Mouse (Mus musculus): ENCODE results near the gene Lamp1. TPM values are rescaled to one million over a fixed set of nuclear protein-coding genes. Genes with fewer than 3 reads are reported as not detected.

Gene Lamp1
- polyA plus RNA-seq, 1 experiment from 2014 or later = 272 TPM

DNA sequence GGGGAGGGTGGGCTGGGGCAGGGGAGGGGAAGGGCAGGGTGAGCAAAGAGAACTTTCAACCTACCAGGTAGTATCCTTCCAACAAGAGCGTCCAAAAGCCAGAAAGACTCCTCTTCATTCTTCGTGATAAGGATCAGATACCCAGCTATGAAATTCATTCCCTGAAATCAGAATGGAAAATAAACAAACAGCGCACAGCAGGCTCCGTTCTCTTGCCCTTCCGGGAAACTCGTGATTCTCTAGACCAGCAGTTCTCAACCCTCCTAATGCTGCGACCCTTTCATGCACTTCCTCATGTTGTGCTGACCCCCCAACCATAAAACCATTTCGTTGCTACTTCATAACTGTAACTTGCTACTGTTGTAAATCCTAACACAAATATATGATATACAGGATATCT lies 27.9 kb downstream of the Lamp1 start:
- no peak overlapping the region for H3K4me2 ChIP-seq (replicated peaks; ENCODE audit: low read depth, low read length)
- no peak for ATAC-seq (ENCODE audit: insufficient number of reproducible peaks, insufficient read depth, low FRiP score, low read depth)
- no peaks in the 10 kb centered on the region for H3K36me3 ChIP-seq (ENCODE audit: control insufficient read depth, insufficient read depth, low read length)
- no peaks in the 10 kb centered on the region for H3K4me1 ChIP-seq (ENCODE audit: control insufficient read depth, insufficient read depth, low read length)
- no peak overlapping the region for H3K4me3 ChIP-seq (ENCODE audit: low read depth, low read length)
- 80% methylated on average over 8 of the region's 8 CpGs for WGBS
- no peak overlapping the region for H3K9ac ChIP-seq (replicated peaks; ENCODE audit: low read depth, low read length)
- H3K27ac ChIP-seq (ENCODE audit: low read length) = no peak overlapping the region
- no peaks in the 10 kb centered on the region for H3K27me3 ChIP-seq (ENCODE audit: control insufficient read depth, insufficient read depth, low read length)
- no peaks in the 10 kb centered on the region for H3K9me3 ChIP-seq (ENCODE audit: control insufficient read depth, low read depth, low read length)

DNA sequence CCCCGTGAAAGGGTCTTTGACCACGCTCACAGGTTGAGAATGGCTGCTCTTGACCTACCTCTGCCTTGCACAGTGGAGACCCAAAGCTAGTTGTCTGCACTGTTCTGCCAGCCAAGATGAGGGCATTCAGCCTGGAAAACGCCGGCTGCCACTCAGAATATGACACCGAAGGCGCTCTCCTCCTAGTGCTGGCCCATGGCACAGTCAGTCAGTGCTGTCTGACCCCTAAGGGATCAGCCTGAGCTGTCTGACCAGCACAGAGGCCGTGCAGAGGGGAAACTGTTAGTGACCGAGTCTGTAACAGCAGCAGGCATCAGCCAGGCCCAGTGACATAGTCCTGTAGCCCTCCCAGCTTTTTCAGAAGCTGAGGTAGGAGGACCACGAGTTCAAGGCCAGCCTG lies 28.3 kb downstream of the Lamp1 start:
- Histone ChIP-seq H3K4me3 (ENCODE audit: low read depth, low read length) (no peak overlapping the region), H3K4me2 (replicated peaks; ENCODE audit: low read depth, low read length) (no peak overlapping the region), H3K9me3 (ENCODE audit: control insufficient read depth, low read depth, low read length) (no peaks in the 10 kb centered on the region), H3K9ac (replicated peaks; ENCODE audit: low read depth, low read length) (no peak overlapping the region), H3K4me1 (ENCODE audit: control insufficient read depth, insufficient read depth, low read length) (no peaks in the 10 kb centered on the region), H3K27ac (ENCODE audit: low read length) (no peak overlapping the region), H3K27me3 (ENCODE audit: control insufficient read depth, insufficient read depth, low read length) (no peaks in the 10 kb centered on the region), H3K36me3 (ENCODE audit: control insufficient read depth, insufficient read depth, low read length) (no peaks in the 10 kb centered on the region)
- no peak for ATAC-seq (ENCODE audit: insufficient number of reproducible peaks, insufficient read depth, low FRiP score, low read depth)
- WGBS = 81% methylated on average over 9 of the region's 9 CpGs

GRCm38 (mm10) chr8:13187638-13188037 lies 28.7 kb downstream of the Lamp1 start:
- H3K4me2 ChIP-seq (replicated peaks; ENCODE audit: low read depth, low read length) = no peak overlapping the region
- H3K4me1 ChIP-seq (ENCODE audit: control insufficient read depth, insufficient read depth, low read length) = no peaks in the 10 kb centered on the region
- no peak overlapping the region for H3K9ac ChIP-seq (replicated peaks; ENCODE audit: low read depth, low read length)
- H3K36me3 ChIP-seq (ENCODE audit: control insufficient read depth, insufficient read depth, low read length) = no peaks in the 10 kb centered on the region
- H3K27me3 ChIP-seq (ENCODE audit: control insufficient read depth, insufficient read depth, low read length) = no peaks in the 10 kb centered on the region
- H3K27ac ChIP-seq (ENCODE audit: low read length) = no peak overlapping the region
- no peaks in the 10 kb centered on the region for H3K9me3 ChIP-seq (ENCODE audit: control insufficient read depth, low read depth, low read length)
- ATAC-seq (ENCODE audit: insufficient number of reproducible peaks, insufficient read depth, low FRiP score, low read depth) = no peak
- no peak overlapping the region for H3K4me3 ChIP-seq (ENCODE audit: low read depth, low read length)
- WGBS = 77% methylated on average over 7 of the region's 7 CpGs

DNA sequence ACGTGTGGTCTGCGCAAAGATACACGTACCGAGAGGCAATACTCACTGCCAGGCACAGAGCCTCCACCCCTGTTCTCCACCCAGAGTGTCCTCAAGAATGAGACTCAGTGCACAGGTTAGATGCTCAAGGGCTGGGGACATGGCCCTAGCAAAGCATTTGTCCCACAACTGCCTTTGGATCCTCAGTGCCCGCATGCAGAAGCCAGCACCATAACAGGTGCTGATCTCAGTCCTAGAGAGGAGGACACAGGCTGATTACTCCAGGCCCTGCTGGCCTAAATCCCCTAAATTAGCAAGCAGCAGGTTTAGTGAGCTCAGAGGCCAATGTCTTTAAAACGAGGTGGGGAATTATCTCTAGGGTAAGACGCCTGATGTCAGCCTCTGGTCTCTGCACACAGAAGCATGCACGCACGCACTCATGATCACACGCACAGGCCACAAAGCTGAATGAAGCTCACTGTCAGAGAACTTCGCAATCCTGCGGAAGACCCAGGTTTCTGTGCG lies 29.1 kb downstream of the Lamp1 start:
- WGBS = 87% methylated on average over 13 of the region's 13 CpGs
- Histone ChIP-seq H3K27ac (ENCODE audit: low read length) (no peak overlapping the region), H3K4me1 (ENCODE audit: control insufficient read depth, insufficient read depth, low read length) (no peaks in the 10 kb centered on the region), H3K9ac (replicated peaks; ENCODE audit: low read depth, low read length) (no peak overlapping the region), H3K9me3 (ENCODE audit: control insufficient read depth, low read depth, low read length) (no peaks in the 10 kb centered on the region), H3K27me3 (ENCODE audit: control insufficient read depth, insufficient read depth, low read length) (no peaks in the 10 kb centered on the region), H3K4me2 (replicated peaks; ENCODE audit: low read depth, low read length) (no peak overlapping the region), H3K4me3 (ENCODE audit: low read depth, low read length) (no peak overlapping the region), H3K36me3 (ENCODE audit: control insufficient read depth, insufficient read depth, low read length) (no peaks in the 10 kb centered on the region)
- ATAC-seq (ENCODE audit: insufficient number of reproducible peaks, insufficient read depth, low FRiP score, low read depth) = no peak

DNA sequence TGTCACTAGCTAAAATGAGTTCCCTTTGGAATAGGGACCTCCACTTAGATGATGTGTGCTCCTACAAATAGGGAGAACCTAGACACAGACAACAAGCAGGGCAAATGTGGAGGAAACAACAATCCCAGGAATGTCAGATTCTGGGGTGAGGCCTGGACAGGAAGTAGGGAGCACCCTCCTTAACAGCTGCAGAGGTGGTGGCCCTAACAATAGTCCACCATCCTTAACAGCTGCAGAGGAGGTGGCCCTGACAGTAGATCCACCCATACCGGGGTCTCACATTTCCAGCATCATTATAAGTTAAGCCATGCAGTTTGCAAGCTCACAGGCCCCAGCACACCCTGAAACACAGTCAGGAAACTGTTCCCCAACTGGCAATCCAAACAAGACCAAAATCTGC lies 29.9 kb downstream of the Lamp1 start:
- Histone ChIP-seq H3K27me3 (ENCODE audit: control insufficient read depth, insufficient read depth, low read length) (no peaks in the 10 kb centered on the region), H3K9me3 (ENCODE audit: control insufficient read depth, low read depth, low read length) (no peaks in the 10 kb centered on the region), H3K4me3 (ENCODE audit: low read depth, low read length) (no peak overlapping the region), H3K9ac (replicated peaks; ENCODE audit: low read depth, low read length) (no peak overlapping the region), H3K27ac (ENCODE audit: low read length) (no peak overlapping the region), H3K4me1 (ENCODE audit: control insufficient read depth, insufficient read depth, low read length) (no peaks in the 10 kb centered on the region), H3K4me2 (replicated peaks; ENCODE audit: low read depth, low read length) (no peak overlapping the region), H3K36me3 (ENCODE audit: control insufficient read depth, insufficient read depth, low read length) (no peaks in the 10 kb centered on the region)
- ATAC-seq (ENCODE audit: insufficient number of reproducible peaks, insufficient read depth, low FRiP score, low read depth) = no peak
- 92% methylated on average over 1 of the region's 1 CpGs for WGBS

DNA sequence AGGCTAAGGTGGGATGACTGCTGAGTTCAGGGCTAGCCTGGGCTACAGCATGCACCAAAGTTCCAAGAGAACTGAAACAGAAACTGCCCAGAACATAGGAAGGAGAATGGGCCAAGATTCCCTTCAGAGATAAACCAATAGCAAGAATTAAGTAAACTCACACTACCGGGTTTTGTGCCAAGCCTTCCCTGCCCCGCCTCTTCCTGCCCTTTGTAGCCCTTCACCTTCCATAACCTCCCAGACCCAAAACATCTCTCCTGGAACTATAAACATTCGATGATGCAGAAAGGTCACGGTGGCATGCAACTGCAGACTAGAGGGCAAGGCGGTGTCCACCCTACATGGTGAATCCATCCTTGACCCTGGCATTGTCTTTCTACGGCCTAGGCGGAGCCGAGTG lies 31.3 kb downstream of the Lamp1 start:
- Histone ChIP-seq H3K4me2 (replicated peaks; ENCODE audit: low read depth, low read length) (no peak overlapping the region), H3K27ac (ENCODE audit: low read length) (no peak overlapping the region), H3K4me1 (ENCODE audit: control insufficient read depth, insufficient read depth, low read length) (no peaks in the 10 kb centered on the region), H3K27me3 (ENCODE audit: control insufficient read depth, insufficient read depth, low read length) (no peaks in the 10 kb centered on the region), H3K36me3 (ENCODE audit: control insufficient read depth, insufficient read depth, low read length) (no peaks in the 10 kb centered on the region), H3K9ac (replicated peaks; ENCODE audit: low read depth, low read length) (no peak overlapping the region), H3K9me3 (ENCODE audit: control insufficient read depth, low read depth, low read length) (no peaks in the 10 kb centered on the region), H3K4me3 (ENCODE audit: low read depth, low read length) (no peak overlapping the region)
- no peak for ATAC-seq (ENCODE audit: insufficient number of reproducible peaks, insufficient read depth, low FRiP score, low read depth)
- WGBS = 91% methylated on average over 8 of the region's 8 CpGs

GRCm38 (mm10) chr8:13194818-13195217 lies 35.9 kb downstream of the Lamp1 start:
- no peak overlapping the region for H3K27ac ChIP-seq (ENCODE audit: low read length)
- no peaks in the 10 kb centered on the region for H3K36me3 ChIP-seq (ENCODE audit: control insufficient read depth, insufficient read depth, low read length)
- H3K4me1 ChIP-seq (ENCODE audit: control insufficient read depth, insufficient read depth, low read length) = no peaks in the 10 kb centered on the region
- no peak overlapping the region for H3K9ac ChIP-seq (replicated peaks; ENCODE audit: low read depth, low read length)
- H3K4me2 ChIP-seq (replicated peaks; ENCODE audit: low read depth, low read length) = no peak overlapping the region
- no peaks in the 10 kb centered on the region for H3K27me3 ChIP-seq (ENCODE audit: control insufficient read depth, insufficient read depth, low read length)
- no peak overlapping the region for H3K4me3 ChIP-seq (ENCODE audit: low read depth, low read length)
- ATAC-seq (ENCODE audit: insufficient number of reproducible peaks, insufficient read depth, low FRiP score, low read depth) = no peak
- H3K9me3 ChIP-seq (ENCODE audit: control insufficient read depth, low read depth, low read length) = no peaks in the 10 kb centered on the region
- WGBS = 50% methylated on average over 10 of the region's 10 CpGs

- no peaks in the 10 kb centered on the region for H3K27me3 ChIP-seq (ENCODE audit: control insufficient read depth, insufficient read depth, low read length)
- H3K4me2 ChIP-seq (replicated peaks; ENCODE audit: low read depth, low read length) = no peak overlapping the region
- 78% methylated on average over 5 of the region's 5 CpGs for WGBS
- no peaks in the 10 kb centered on the region for H3K4me1 ChIP-seq (ENCODE audit: control insufficient read depth, insufficient read depth, low read length)
- no peaks in the 10 kb centered on the region for H3K36me3 ChIP-seq (ENCODE audit: control insufficient read depth, insufficient read depth, low read length)
- no peak overlapping the region for H3K4me3 ChIP-seq (ENCODE audit: low read depth, low read length)
- ATAC-seq (ENCODE audit: insufficient number of reproducible peaks, insufficient read depth, low FRiP score, low read depth) = no peak
- no peaks in the 10 kb centered on the region for H3K9me3 ChIP-seq (ENCODE audit: control insufficient read depth, low read depth, low read length)
- no peak overlapping the region for H3K27ac ChIP-seq (ENCODE audit: low read length)
- no peak overlapping the region for H3K9ac ChIP-seq (replicated peaks; ENCODE audit: low read depth, low read length)
These were observed 38.5 kb downstream of the Lamp1 start for GRCm38 (mm10) chr8:13197493-13197892.

DNA sequence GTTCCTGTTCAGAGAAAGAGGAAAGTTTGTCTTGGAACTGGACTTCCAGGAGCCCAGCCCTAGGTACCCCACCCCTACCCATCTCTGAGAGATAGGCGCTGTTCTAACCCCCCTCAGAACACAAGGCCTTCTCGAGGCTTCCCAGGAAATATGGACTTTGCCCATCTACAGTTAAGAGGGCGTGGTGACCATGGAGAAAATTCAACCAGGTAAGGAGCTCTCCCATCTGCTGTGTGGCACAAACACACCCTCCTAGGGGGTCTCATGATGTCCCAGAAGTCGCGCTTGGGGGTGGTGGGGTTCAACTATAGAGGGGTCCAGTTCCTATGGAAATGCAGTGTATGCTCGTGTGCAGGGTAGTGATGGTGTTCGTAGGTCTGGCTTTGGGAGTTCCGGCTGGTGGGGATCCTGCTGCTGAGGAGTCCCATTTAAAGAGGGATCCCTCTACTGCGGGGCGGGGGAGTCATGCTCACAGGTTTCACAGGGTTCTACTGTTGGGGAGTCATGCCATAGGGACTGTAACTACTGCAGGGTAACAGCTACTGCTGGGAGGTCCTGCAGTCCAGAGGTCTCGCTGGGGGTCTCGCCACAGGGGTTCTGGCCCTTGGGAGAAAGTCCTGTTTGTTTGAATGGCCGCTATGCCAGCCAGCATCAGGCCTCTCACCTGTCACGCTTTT lies 40.6 kb downstream of the Lamp1 start:
- Histone ChIP-seq H3K9ac (replicated peaks; ENCODE audit: low read depth, low read length) (no peak overlapping the region), H3K27ac (ENCODE audit: low read length) (no peak overlapping the region), H3K4me1 (ENCODE audit: control insufficient read depth, insufficient read depth, low read length) (no peaks in the 10 kb centered on the region), H3K27me3 (ENCODE audit: control insufficient read depth, insufficient read depth, low read length) (no peaks in the 10 kb centered on the region), H3K4me2 (replicated peaks; ENCODE audit: low read depth, low read length) (peak overlapping the region; percentile 77), H3K36me3 (ENCODE audit: control insufficient read depth, insufficient read depth, low read length) (no peaks in the 10 kb centered on the region), H3K4me3 (ENCODE audit: low read depth, low read length) (peak overlapping the region; percentile 79), H3K9me3 (ENCODE audit: control insufficient read depth, low read depth, low read length) (no peaks in the 10 kb centered on the region)
- no peak for ATAC-seq (ENCODE audit: insufficient number of reproducible peaks, insufficient read depth, low FRiP score, low read depth)
- 23% methylated on average over 14 of the region's 14 CpGs for WGBS

Data from stomach, embryonic 14.5 days (tissue).